8 mouse cellular contexts compared by ENCODE assay signal in genomic region chr4:138453097-138453752, GRCm38 (mm10). TPM values are rescaled to one million over a fixed set of nuclear protein-coding genes. Genes with fewer than 3 reads are reported as not detected.
A peak's percentile ranks its signal among the peaks of the same experiment; 100 is the strongest.
DNase-seq lines count a peak whose midpoint lies in the region; ATAC-seq lines count a peak whose summit lies in the region.

No protein-coding gene starts in this region.

- H3K4me3 ChIP-seq in heart, embryonic 13.5 days, result peak overlapping the region; percentile 74
- peak overlapping the region; percentile 86 for H3K4me3 ChIP-seq in hindbrain, embryonic 12.5 days
- H3K4me3 ChIP-seq in liver, embryonic 15.5 days (replicated peaks), result peak overlapping the region; percentile 58; the same call in 1 of the 2 replicates

- H3K4me2 ChIP-seq in heart, embryonic 13.5 days, result peak overlapping the region; percentile 95
- peak overlapping the region; percentile 72 for H3K4me2 ChIP-seq in hindbrain, embryonic 12.5 days (replicated peaks)
- peak overlapping the region; percentile 58 for H3K4me2 ChIP-seq in liver, embryonic 15.5 days

- H3K27me3 ChIP-seq in heart, embryonic 13.5 days (replicated peaks), result peaks cover 93% of the 10 kb centered on the region
- H3K27me3 ChIP-seq in hindbrain, embryonic 12.5 days, result peaks cover 23% of the 10 kb centered on the region; the same call in 1 of the 2 replicates
- H3K27me3 ChIP-seq in liver, embryonic 15.5 days, result peaks cover 94% of the 10 kb centered on the region

- 4% methylated on average over 19 of the region's 19 CpGs for WGBS in heart, embryonic 13.5 days
- 4% methylated on average over 19 of the region's 19 CpGs for WGBS in hindbrain, embryonic 12.5 days
- 7% methylated on average over 19 of the region's 19 CpGs for WGBS in liver, embryonic 15.5 days (ENCODE audit: insufficient replicate concordance)

- no peak for DNase-seq in heart, postnatal 25 days (ENCODE audit: low spot score)
- DNase-seq in cerebellum, adult 9-10 months, result peak; percentile 81
- DNase-seq in yolk sac, embryonic 10.5 days (ENCODE audit: low spot score), result peak; percentile 64
- DNase-seq in right cerebral cortex, postnatal 36 days (ENCODE audit: low spot score in 2 of 2), result no peak
- DNase-seq in left cerebral cortex, postnatal 10 days (ENCODE audit: extremely low spot score in 1 of 2, low spot score in 2 of 2), result no peak

- peak overlapping the region; percentile 85; the same call in 1 of the 2 replicates for H3K9ac ChIP-seq in heart, embryonic 13.5 days
- peak overlapping the region; percentile 86; the same call in 1 of the 2 replicates for H3K9ac ChIP-seq in hindbrain, embryonic 12.5 days
- H3K9ac ChIP-seq in liver, embryonic 15.5 days, result no peak overlapping the region

- H3K4me1 ChIP-seq in heart, embryonic 13.5 days, result peaks cover 25% of the 10 kb centered on the region
- peaks cover 49% of the 10 kb centered on the region for H3K4me1 ChIP-seq in hindbrain, embryonic 12.5 days
- peaks cover 6% of the 10 kb centered on the region for H3K4me1 ChIP-seq in liver, embryonic 15.5 days (replicated peaks)

- no peak overlapping the region for H3K27ac ChIP-seq in heart, embryonic 13.5 days (replicated peaks)
- peak overlapping the region; percentile 96 for H3K27ac ChIP-seq in hindbrain, embryonic 12.5 days
- no peak overlapping the region for H3K27ac ChIP-seq in liver, embryonic 15.5 days (replicated peaks)

- H3K9me3 ChIP-seq in heart, embryonic 13.5 days, result no peaks in the 10 kb centered on the region
- H3K9me3 ChIP-seq in hindbrain, embryonic 12.5 days (replicated peaks), result no peaks in the 10 kb centered on the region
- H3K9me3 ChIP-seq in liver, embryonic 15.5 days (replicated peaks), result no peaks in the 10 kb centered on the region

- ATAC-seq in heart, embryonic 13.5 days (ENCODE audit: extremely low read depth, insufficient number of reproducible peaks, low FRiP score, low TSS enrichment), result no peak
- peak; percentile 23 for ATAC-seq in hindbrain, embryonic 12.5 days (ENCODE audit: low FRiP score)
- no peak for ATAC-seq in liver, embryonic 15.5 days (ENCODE audit: insufficient read depth)

- no peaks in the 10 kb centered on the region for H3K36me3 ChIP-seq in heart, embryonic 13.5 days
- no peaks in the 10 kb centered on the region for H3K36me3 ChIP-seq in hindbrain, embryonic 12.5 days
- H3K36me3 ChIP-seq in liver, embryonic 15.5 days (replicated peaks), result no peaks in the 10 kb centered on the region

- intact Hi-C loops in heart, postnatal 25 days (cut with DNase I), result no loop called here
- intact Hi-C loops in left cerebral cortex, postnatal 10 days (cut with DNase I), result no loop called here

RNA-seq across cellular contexts. Expression of gene Camk2n1, which starts 0.9 kb away (rescaled TPM):
- 1.0 and 1.1 TPM in 2 replicates for polyA plus RNA-seq in heart, embryonic 13.5 days (2015; fragmentation: Nextera tagmentation; extraction: Ambion mirVana)
- 10 to 100 TPM in 1 of 2 experiments, 1 to 10 TPM in 1; 9.6 to 11.2 TPM for total RNA-seq in heart, postnatal 25 days (2021)
- polyA plus RNA-seq in hindbrain, embryonic 12.5 days (2016; fragmentation: Nextera tagmentation; extraction: Ambion mirVana), result 7.9 TPM in 2 replicates
- polyA plus RNA-seq in liver, embryonic 15.5 days (2015; fragmentation: Nextera tagmentation; extraction: Ambion mirVana), result 1.3 and 1.4 TPM in 2 replicates
- 100 to 1,000 TPM; 377 to 385 TPM for total RNA-seq in left cerebral cortex, postnatal 10 days (2021)

RNA-seq across cellular contexts. Expression of gene Mul1, which starts 18.8 kb away (rescaled TPM):
- 21.3 and 22.8 TPM in 2 replicates for polyA plus RNA-seq in heart, embryonic 13.5 days (2015; fragmentation: Nextera tagmentation; extraction: Ambion mirVana)
- total RNA-seq in heart, postnatal 25 days (2021), result 10 to 100 TPM; 68.1 to 79.0 TPM
- polyA plus RNA-seq in hindbrain, embryonic 12.5 days (2016; fragmentation: Nextera tagmentation; extraction: Ambion mirVana), result 16.1 and 22.3 TPM in 2 replicates
- polyA plus RNA-seq in liver, embryonic 15.5 days (2015; fragmentation: Nextera tagmentation; extraction: Ambion mirVana), result 7.8 and 8.6 TPM in 2 replicates
- 10 to 100 TPM; 41.9 to 46.8 TPM for total RNA-seq in left cerebral cortex, postnatal 10 days (2021)

RNA-seq across cellular contexts. Expression of gene Fam43b, which starts 56.9 kb away (rescaled TPM):
- polyA plus RNA-seq in heart, embryonic 13.5 days (2015; fragmentation: Nextera tagmentation; extraction: Ambion mirVana), result not detected in 2 replicates
- under 1 TPM in 1 of 2 experiments, not detected in 1; 0.11 TPM for total RNA-seq in heart, postnatal 25 days (2021)
- 0.69 and 1.2 TPM in 2 replicates for polyA plus RNA-seq in hindbrain, embryonic 12.5 days (2016; fragmentation: Nextera tagmentation; extraction: Ambion mirVana)
- polyA plus RNA-seq in liver, embryonic 15.5 days (2015; fragmentation: Nextera tagmentation; extraction: Ambion mirVana), result not detected in 2 replicates
- total RNA-seq in left cerebral cortex, postnatal 10 days (2021), result 10 to 100 TPM; 33.5 to 39.5 TPM

Comparison
In these comparisons a context has a peak if more than half of its experiments do, and no peak if none do; other contexts are left out.
1. DNase-seq: peak in cerebellum, adult 9-10 months (single experiment) and yolk sac, embryonic 10.5 days (single experiment); none in heart, postnatal 25 days (single experiment), right cerebral cortex, postnatal 36 days (0 of 2) and left cerebral cortex, postnatal 10 days (0 of 2).
2. Peak in every context shown above with its lines, with median percentiles within 50 percentile points of each other: H3K4me2 ChIP-seq and H3K4me3 ChIP-seq.